Mouse (Mus musculus): Measurements from ENCODE around the gene Mpl.

- no peak for TF ChIP-seq POLR2A (IDR thresholded peaks at IDR 0.05; ENCODE audit: extremely low read depth, insufficient read depth, low read length)
- TF ChIP-seq CTCF (IDR thresholded peaks at IDR 0.05; ENCODE audit: low read depth, low read length) = no peak
These were observed 42.9 kb upstream of the Mpl start for GRCm38 (mm10) chr4:118500171-118500724.
